Mouse (Mus musculus) kidney, adult 2 months (tissue): ENCODE results near the gene Sirt4. TPM values are rescaled to one million over a fixed set of nuclear protein-coding genes. Genes with fewer than 3 reads are reported as not detected.
A peak's percentile ranks its signal among the peaks of the same experiment; 100 is the strongest.
"Not testable (repeated sequence)": the region's sequence is repeated elsewhere in the genome, so short reads cannot be mapped to it uniquely, and the experiment has no call there.

ENCODE experiments used
- DNase-seq: peaks from one replicate; pipeline ENCODE4 v3.0.0; 2021
- H3K27ac ChIP-seq: fragments of 200-500 bp; 2 replicates; pipeline ENCODE4 v1.5.1; 2012; ENCODE audit warnings: low read depth, low read length, control low read depth, inconsistent platforms; ENCODE audit not compliant: insufficient read depth
- H3K27me3 ChIP-seq: fragments of 200-500 bp; replicated peaks from 2 replicates; pipeline ENCODE4 v1.6.1; 2012; ENCODE audit warnings: mild to moderate bottlenecking, moderate library complexity, low read length, inconsistent platforms; ENCODE audit not compliant: control insufficient read depth, insufficient read depth
- H3K36me3 ChIP-seq: fragments of 200-500 bp; 2 replicates; pipeline ENCODE4 v1.6.1; 2012; ENCODE audit warnings: mild to moderate bottlenecking, moderate library complexity, low read length, inconsistent platforms; ENCODE audit not compliant: control insufficient read depth, insufficient read depth
- H3K4me1 ChIP-seq: fragments of 200-500 bp; 2 replicates; pipeline ENCODE4 v1.6.1; 2011; ENCODE audit warnings: low read length; ENCODE audit not compliant: control insufficient read depth, insufficient read depth
- H3K4me3 ChIP-seq: fragments of 200-500 bp; 2 replicates; pipeline ENCODE4 v1.5.1; 2011; ENCODE audit warnings: mild to moderate bottlenecking, low read depth, low read length, control low read depth; ENCODE audit not compliant: insufficient read depth
- CTCF ChIP-seq: fragments of 200-500 bp; conservative IDR thresholded peaks from 2 replicates; pipeline ENCODE4 v1.5.1; 2011; ENCODE audit warnings: low read depth, mild to moderate bottlenecking, control low read depth, low read length, moderate library complexity, mixed read lengths; ENCODE audit not compliant: insufficient read depth, insufficient read length
- POLR2A ChIP-seq: fragments of 200-500 bp; IDR thresholded peaks from one replicate; pipeline ENCODE4 v1.6.1; 2011; ENCODE audit warnings: low read depth, low read length, control low read depth
- WGBS: fragments of 180-500 bp; shearing (Covaris S2); methylation state at CpG from one replicate; pipeline ENCODE4 v1.1.7; 2018; 5-methylcytosine and 5-hydroxymethylcytosine counted together
- polyA plus RNA-seq: library from polyadenylated mRNA; depleted of rRNA; stranded (reverse); fragments of >200 nt; gene quantifications from 2 replicates; pipeline ENCODE4 v1.2.3, GENCODE M21; 2012

Sirt4 gene
- polyA plus RNA-seq, 1 experiment: 34.0 TPM

DNA sequence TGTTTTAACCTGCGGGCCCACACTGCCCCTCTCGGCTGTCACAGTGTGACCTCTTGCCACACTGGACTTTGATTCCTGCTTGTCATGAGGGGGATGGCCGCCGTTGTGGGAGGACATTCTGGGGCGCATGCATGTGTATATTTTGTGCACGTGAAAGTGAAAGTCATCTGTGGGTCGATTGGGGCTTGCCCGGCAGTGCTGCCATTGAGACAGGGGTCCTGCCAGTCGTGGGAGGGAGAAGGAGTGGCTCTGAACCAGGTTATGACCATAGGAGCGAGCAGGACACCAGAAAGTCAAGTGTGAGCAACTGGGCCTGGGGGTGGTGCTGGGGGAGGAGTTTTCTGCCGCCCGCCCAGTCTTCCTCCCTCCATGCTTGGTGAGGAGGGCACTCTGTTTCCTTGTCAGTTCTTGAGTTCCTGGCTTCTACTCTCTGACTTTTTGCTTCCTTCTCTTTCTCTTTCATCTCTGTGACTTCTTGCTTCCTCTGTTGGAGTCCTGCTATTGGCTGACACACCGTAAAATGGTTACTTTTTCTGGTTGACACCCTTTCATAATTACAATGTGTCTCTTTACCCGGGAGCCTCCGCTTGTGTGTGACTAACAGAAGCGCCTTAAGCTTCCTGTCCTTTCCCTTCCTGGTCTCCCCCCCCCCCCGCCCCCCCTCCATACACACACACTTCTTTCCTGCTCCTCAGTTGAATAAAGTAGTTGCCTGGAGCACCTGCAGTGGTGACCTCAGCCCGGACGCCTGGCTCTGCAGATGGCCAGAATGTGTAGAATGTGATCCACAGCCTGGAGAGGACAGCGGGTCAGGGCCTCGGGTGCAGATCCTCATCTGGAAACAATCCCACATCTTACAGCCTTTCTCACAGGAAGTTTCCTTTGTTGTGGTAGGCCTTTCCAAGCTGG is 37.3 kb upstream of the Sirt4 start:
- no peak; the same call in 1 of the 2 replicates for TF ChIP-seq CTCF
- no peak for TF ChIP-seq POLR2A
- Histone ChIP-seq H3K27ac (peak overlapping the region; percentile 93), H3K4me1 (peaks cover 68% of the 10 kb centered on the region), H3K36me3 (no peaks in the 10 kb centered on the region), H3K4me3 (peak overlapping the region; percentile 11; the same call in 1 of the 2 replicates), H3K27me3 (no peaks in the 10 kb centered on the region)
- 10% methylated on average over 21 of the region's 21 CpGs for WGBS
- peak; percentile 87 for DNase-seq

DNA sequence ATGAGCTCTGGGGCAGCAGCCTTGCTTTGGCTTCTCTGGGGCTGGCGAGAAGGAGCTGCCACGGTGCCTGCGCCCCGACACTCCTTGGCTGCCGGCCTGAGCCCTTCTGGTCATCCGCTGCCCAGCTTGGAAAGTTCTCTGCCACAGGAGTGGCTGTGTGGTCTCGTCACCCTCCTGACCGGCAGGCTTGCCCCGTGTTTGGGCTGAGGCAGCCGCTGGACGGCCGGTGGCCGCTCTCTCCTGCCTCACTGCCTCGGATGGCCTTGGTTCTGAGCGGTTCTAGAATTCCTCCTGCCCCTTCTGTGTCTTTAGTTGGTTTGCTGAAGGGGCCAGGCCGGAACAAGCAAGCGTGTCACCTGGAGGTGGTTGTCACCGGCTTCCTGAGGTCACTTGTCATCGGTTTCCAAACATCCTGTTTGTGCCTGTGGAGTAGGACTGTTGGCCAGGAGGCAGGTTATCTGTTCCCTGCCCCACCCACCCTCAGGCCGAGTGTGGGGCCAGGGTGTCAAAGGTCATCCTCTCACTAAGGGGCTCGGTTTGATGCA is 35.9 kb upstream of the Sirt4 start:
- TF ChIP-seq POLR2A: no peak
- no peak for TF ChIP-seq CTCF
- Histone ChIP-seq H3K4me1 (peaks cover 58% of the 10 kb centered on the region), H3K36me3 (no peaks in the 10 kb centered on the region), H3K27me3 (no peaks in the 10 kb centered on the region), H3K27ac (peak overlapping the region; percentile 93), H3K4me3 (peak overlapping the region; percentile 15; the same call in 1 of the 2 replicates)
- peak; percentile 87 for DNase-seq
- 24% methylated on average over 21 of the region's 21 CpGs for WGBS

DNA sequence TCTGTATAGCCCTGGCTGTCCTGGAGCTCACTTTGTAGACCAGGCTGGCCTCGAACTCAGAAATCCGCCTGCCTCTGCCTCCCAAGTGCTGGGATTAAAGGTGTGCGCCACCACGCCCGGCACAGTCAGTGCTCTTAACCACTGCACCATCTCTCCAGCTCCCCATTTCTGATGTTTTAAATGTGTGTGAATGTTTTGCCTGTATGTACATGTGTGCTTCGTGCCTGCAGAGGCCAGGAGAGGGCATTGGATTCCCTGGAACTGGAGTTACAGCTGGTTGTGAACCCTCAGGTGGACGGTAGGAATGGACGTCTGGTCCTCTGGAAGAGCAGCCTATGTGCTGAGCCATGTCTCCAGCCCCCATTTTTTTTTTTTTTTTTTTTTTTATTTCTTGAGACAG is 33.7 kb upstream of the Sirt4 start:
- H3K4me3 ChIP-seq, DNase-seq, H3K27me3 ChIP-seq, H3K36me3 ChIP-seq, H3K27ac ChIP-seq: not testable (repeated sequence)
- WGBS: 89% methylated on average over 8 of the region's 8 CpGs
- peaks cover 58% of the 10 kb centered on the region for H3K4me1 ChIP-seq

DNA sequence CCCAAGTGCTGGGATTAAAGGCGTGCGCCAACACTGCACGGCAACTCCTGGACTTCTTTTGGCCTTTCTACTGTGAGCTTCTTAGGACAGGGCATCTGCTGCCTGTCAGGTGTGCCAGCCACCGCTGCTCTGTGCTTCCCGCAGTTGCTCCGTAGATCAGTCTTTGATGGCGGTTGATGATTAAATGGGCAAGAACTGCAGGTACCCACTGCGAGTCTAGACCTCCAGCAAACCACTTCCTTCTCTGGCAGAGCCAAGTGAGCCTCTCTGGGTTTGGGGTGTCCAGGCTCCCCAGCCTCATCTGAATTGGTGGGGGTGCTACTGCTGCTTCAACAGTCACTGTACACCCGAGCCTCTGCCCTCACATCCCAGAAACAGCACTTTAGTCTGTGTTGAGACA is 33.0 kb upstream of the Sirt4 start:
- TF ChIP-seq CTCF (no peak), POLR2A (no peak)
- Histone ChIP-seq H3K4me3 (no peak overlapping the region), H3K27me3 (no peaks in the 10 kb centered on the region), H3K27ac (no peak overlapping the region; the same call in 1 of the 2 replicates), H3K36me3 (no peaks in the 10 kb centered on the region), H3K4me1 (peaks cover 58% of the 10 kb centered on the region)
- peak; percentile 61 for DNase-seq
- WGBS: 50% methylated on average over 9 of the region's 9 CpGs

DNA sequence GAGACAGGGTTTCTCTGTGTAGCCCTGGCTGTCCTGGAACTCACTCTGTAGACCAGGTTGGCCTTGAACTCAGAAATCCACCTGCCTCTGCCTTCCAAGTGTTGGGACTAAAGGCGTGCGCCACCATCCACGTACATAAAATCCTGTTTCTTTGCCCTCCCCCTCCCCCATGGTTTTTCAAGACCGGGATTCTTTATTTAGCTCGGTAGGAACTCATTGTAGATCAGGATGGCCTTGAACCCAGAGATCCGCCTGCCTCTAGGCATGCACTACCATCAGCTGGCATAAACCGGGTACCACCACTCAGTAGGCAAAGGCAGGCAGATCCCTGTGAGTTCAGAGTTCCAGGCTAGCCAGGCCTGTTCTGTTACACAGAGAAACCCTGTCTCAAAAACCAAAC is 32.4 kb upstream of the Sirt4 start:
- Histone ChIP-seq H3K4me1 (peaks cover 54% of the 10 kb centered on the region), H3K27ac (peak overlapping the region; percentile 79), H3K27me3 (no peaks in the 10 kb centered on the region), H3K36me3 (no peaks in the 10 kb centered on the region), H3K4me3 (no peak overlapping the region)
- no peak for DNase-seq
- WGBS: 67% methylated on average over 7 of the region's 7 CpGs
- TF ChIP-seq POLR2A (no peak), CTCF (no peak)

DNA sequence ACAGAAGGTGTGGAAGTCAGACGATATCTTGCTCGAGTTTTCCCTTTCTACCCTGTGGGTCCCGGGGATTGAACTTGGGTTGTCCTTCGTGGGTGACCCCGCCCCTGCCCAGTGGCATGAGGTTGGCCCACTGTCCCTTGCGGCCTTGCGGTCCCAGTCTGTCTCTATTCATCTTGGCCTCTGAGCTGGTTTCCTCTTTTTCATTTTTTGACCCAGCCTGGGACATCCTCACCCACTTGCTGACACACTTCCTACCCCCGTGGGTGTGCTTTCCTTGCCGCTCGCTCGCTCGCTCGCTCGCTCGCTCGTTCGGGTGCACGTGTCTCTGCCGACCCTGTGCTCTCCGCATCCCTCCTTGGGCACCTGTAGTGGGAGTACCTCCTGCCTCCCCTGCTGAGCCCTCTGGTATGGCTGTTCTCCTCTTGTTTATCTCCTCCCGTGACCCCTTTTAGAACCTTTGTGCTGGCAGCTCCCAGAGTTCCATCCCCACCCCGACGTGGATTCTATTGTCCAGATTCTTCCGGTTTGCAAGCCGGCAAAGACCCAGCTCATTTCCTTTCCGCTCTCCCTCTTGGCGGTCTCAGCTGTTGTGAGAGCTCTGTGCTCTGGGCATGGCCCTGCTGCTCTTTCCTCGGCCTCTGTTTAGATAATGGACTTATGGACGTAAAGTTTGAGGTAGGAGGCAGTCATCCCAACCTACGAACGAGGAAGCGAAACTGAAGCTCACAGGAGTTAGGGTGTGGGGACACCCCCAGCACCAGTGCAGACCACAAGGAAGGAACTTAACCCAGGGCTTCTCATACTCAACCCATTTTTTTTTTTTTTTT is 31.8 kb upstream of the Sirt4 start:
- Histone ChIP-seq H3K27me3 (no peaks in the 10 kb centered on the region), H3K4me1 (peaks cover 53% of the 10 kb centered on the region), H3K36me3 (no peaks in the 10 kb centered on the region), H3K4me3 (peak overlapping the region; percentile 12; the same call in 1 of the 2 replicates), H3K27ac (peak overlapping the region; percentile 79)
- TF ChIP-seq POLR2A (no peak), CTCF (no peak)
- 53% methylated on average over 32 of the region's 32 CpGs for WGBS
- peak; percentile 81 for DNase-seq
